Mouse (Mus musculus) limb, embryonic 10.5 days (tissue): ENCODE data around the gene Cd300a. TPM values are rescaled to one million over a fixed set of nuclear protein-coding genes. Genes with fewer than 3 reads are reported as not detected.

ENCODE experiments used
- DNase-seq: peaks from one replicate; pipeline ENCODE4 v3.0.0-alpha.2; 2017; ENCODE audit warnings: low spot score
- H3K27ac ChIP-seq: fragments of 300-500 bp; sonication (generic); 2 replicates; pipeline ENCODE4 v1.5.1; 2016; ENCODE audit warnings: mild to moderate bottlenecking
- H3K27me3 ChIP-seq: fragments of 300-500 bp; sonication (generic); 2 replicates; pipeline ENCODE4 v1.6.1; 2016; ENCODE audit warnings: low read depth, mild to moderate bottlenecking; ENCODE audit not compliant: poor library complexity, severe bottlenecking
- H3K36me3 ChIP-seq: fragments of 300-500 bp; sonication (generic); 2 replicates; pipeline ENCODE4 v1.6.1; 2016; ENCODE audit warnings: mild to moderate bottlenecking, moderate library complexity
- H3K4me1 ChIP-seq: fragments of 300-500 bp; sonication (generic); 2 replicates; pipeline ENCODE4 v1.6.1; 2016
- H3K4me3 ChIP-seq: fragments of 300-500 bp; sonication (generic); 2 replicates; pipeline ENCODE4 v1.5.1; 2016; ENCODE audit warnings: mild to moderate bottlenecking, moderate library complexity
- H3K9me3 ChIP-seq: fragments of 300-500 bp; sonication (generic); replicated peaks from 2 replicates; pipeline ENCODE4 v1.6.1; 2016; ENCODE audit warnings: mild to moderate bottlenecking
- WGBS: fragments of 180-500 bp; shearing (Covaris S2); methylation state at CpG from one replicate; pipeline ENCODE4 v1.1.7; 2016; 5-methylcytosine and 5-hydroxymethylcytosine counted together
- polyA plus RNA-seq: library from polyadenylated mRNA; unstranded; fragments of >200 nt; fragmentation: Nextera tagmentation; extraction: Ambion mirVana; gene quantifications from 2 replicates; pipeline ENCODE4 v1.2.1, GENCODE M21; 2016

Cd300a gene
- polyA plus RNA-seq, result 0.49 and 0.67 TPM in 2 replicates

GRCm38 (mm10) chr11:114889991-114890518 lies at the start of gene Cd300a:
Gene Cd300a (plus strand): TSS chr11:114890041.
- no peak within 1 kb of the TSS for H3K4me3 ChIP-seq
- WGBS, result 85% methylated on average over 18 of the region's 18 CpGs
- no peaks in the 10 kb centered on the region for H3K36me3 ChIP-seq
- H3K27ac ChIP-seq, result no peak within 1 kb of the TSS
- DNase-seq, result no peak
- 0 out of 2 replicates have a peak, but pooled peaks cover 5% of the 10 kb centered on the region for H3K4me1 ChIP-seq
- no peaks in the 10 kb centered on the region for H3K9me3 ChIP-seq
- no peaks in the 10 kb centered on the region; the same call in 1 of the 2 replicates for H3K27me3 ChIP-seq

GRCm38 (mm10) chr11:114843818-114844463 lies 45.9 kb upstream of the Cd300a start:
- DNase-seq, result peak; percentile 71
- Histone ChIP-seq H3K9me3 (no peaks in the 10 kb centered on the region; the same call in 1 of the 2 replicates), H3K4me1 (peaks cover 36% of the 10 kb centered on the region), H3K27ac (peak overlapping the region; percentile 91), H3K27me3 (0 out of 2 replicates have a peak, but pooled peaks cover 4% of the 10 kb centered on the region), H3K36me3 (no peaks in the 10 kb centered on the region), H3K4me3 (peak overlapping the region; percentile 40)
- 4% methylated on average over 8 of the region's 8 CpGs for WGBS

GRCm38 (mm10) chr11:114844464-114845220 lies 45.2 kb upstream of the Cd300a start:
- Histone ChIP-seq H3K4me1 (peaks cover 43% of the 10 kb centered on the region), H3K27me3 (0 out of 2 replicates have a peak, but pooled peaks cover 11% of the 10 kb centered on the region), H3K27ac (peak overlapping the region; percentile 91), H3K9me3 (no peaks in the 10 kb centered on the region; the same call in 1 of the 2 replicates), H3K4me3 (peak overlapping the region; percentile 40), H3K36me3 (no peaks in the 10 kb centered on the region)
- DNase-seq, result no peak
- WGBS, result 72% methylated on average over 7 of the region's 7 CpGs

GRCm38 (mm10) chr11:114846336-114846735 lies 43.5 kb upstream of the Cd300a start:
- Histone ChIP-seq H3K36me3 (no peaks in the 10 kb centered on the region), H3K4me3 (no peak overlapping the region), H3K4me1 (peaks cover 60% of the 10 kb centered on the region), H3K9me3 (no peaks in the 10 kb centered on the region; the same call in 1 of the 2 replicates), H3K27ac (peak overlapping the region; percentile 63), H3K27me3 (0 out of 2 replicates have a peak, but pooled peaks cover 11% of the 10 kb centered on the region)
- WGBS, result 63% methylated on average over 4 of the region's 4 CpGs
- DNase-seq, result no peak

GRCm38 (mm10) chr11:114847008-114847407 lies 42.8 kb upstream of the Cd300a start:
- H3K27ac ChIP-seq, result peak overlapping the region; percentile 21; the same call in 1 of the 2 replicates
- no peak for DNase-seq
- peaks cover 67% of the 10 kb centered on the region for H3K4me1 ChIP-seq
- no peaks in the 10 kb centered on the region for H3K36me3 ChIP-seq
- WGBS, result 89% methylated on average over 5 of the region's 5 CpGs
- no peaks in the 10 kb centered on the region for H3K9me3 ChIP-seq
- no peak overlapping the region for H3K4me3 ChIP-seq
- 0 out of 2 replicates have a peak, but pooled peaks cover 11% of the 10 kb centered on the region for H3K27me3 ChIP-seq

- DNase-seq, result peak; percentile 32
- H3K4me3 ChIP-seq, result no peak overlapping the region
- peaks cover 73% of the 10 kb centered on the region for H3K4me1 ChIP-seq
- H3K9me3 ChIP-seq, result no peaks in the 10 kb centered on the region
- H3K27ac ChIP-seq, result peak overlapping the region; percentile 93
- 5% methylated on average over 2 of the region's 2 CpGs for WGBS
- peaks cover 2% of the 10 kb centered on the region; the same call in 1 of the 2 replicates for H3K36me3 ChIP-seq
- H3K27me3 ChIP-seq, result peaks cover 23% of the 10 kb centered on the region; the same call in 1 of the 2 replicates
Measured at GRCm38 (mm10) chr11:114849572-114849971, 40.3 kb upstream of the Cd300a start.

GRCm38 (mm10) chr11:114850066-114850451 lies 39.8 kb upstream of the Cd300a start:
- Histone ChIP-seq H3K4me1 (peaks cover 72% of the 10 kb centered on the region), H3K9me3 (no peaks in the 10 kb centered on the region), H3K36me3 (peaks cover 5% of the 10 kb centered on the region; the same call in 1 of the 2 replicates), H3K27ac (peak overlapping the region; percentile 93), H3K4me3 (peak overlapping the region; percentile 85), H3K27me3 (peaks cover 23% of the 10 kb centered on the region; the same call in 1 of the 2 replicates)
- DNase-seq, result no peak
- WGBS, result 6% methylated on average over 5 of the region's 5 CpGs

GRCm38 (mm10) chr11:114850452-114851268 lies 39.2 kb upstream of the Cd300a start, which contains the start of gene Gprc5c:
Gene Gprc5c (plus strand): TSS chr11:114851152.
- peaks cover 23% of the 10 kb centered on the region; the same call in 1 of the 2 replicates for H3K27me3 ChIP-seq
- peak within 1 kb of the TSS; percentile 93 for H3K27ac ChIP-seq
- H3K4me3 ChIP-seq, result peak within 1 kb of the TSS; percentile 85
- peak; percentile 75 for DNase-seq
- peaks cover 71% of the 10 kb centered on the region for H3K4me1 ChIP-seq
- WGBS, result 1% methylated on average over 42 of the region's 43 CpGs
- no peaks in the 10 kb centered on the region for H3K9me3 ChIP-seq
- H3K36me3 ChIP-seq, result peaks cover 5% of the 10 kb centered on the region; the same call in 1 of the 2 replicates

- Histone ChIP-seq H3K9me3 (no peaks in the 10 kb centered on the region), H3K27ac (peak overlapping the region; percentile 93), H3K27me3 (peaks cover 23% of the 10 kb centered on the region; the same call in 1 of the 2 replicates), H3K36me3 (peaks cover 5% of the 10 kb centered on the region; the same call in 1 of the 2 replicates), H3K4me1 (peaks cover 71% of the 10 kb centered on the region), H3K4me3 (peak overlapping the region; percentile 85)
- WGBS, result under 1% methylated on average over 27 of the region's 27 CpGs
- DNase-seq, result no peak
Measured at GRCm38 (mm10) chr11:114851269-114851607, 38.6 kb upstream of the Cd300a start.

GRCm38 (mm10) chr11:114851608-114852310 lies 38.1 kb upstream of the Cd300a start:
- WGBS, result under 1% methylated on average over 65 of the region's 65 CpGs
- peaks cover 65% of the 10 kb centered on the region for H3K4me1 ChIP-seq

GRCm38 (mm10) chr11:114852311-114853173 lies 37.3 kb upstream of the Cd300a start:
- WGBS, result under 1% methylated on average over 40 of the region's 40 CpGs
- Histone ChIP-seq H3K4me1 (peaks cover 60% of the 10 kb centered on the region), H3K36me3 (peaks cover 5% of the 10 kb centered on the region; the same call in 1 of the 2 replicates), H3K27ac (peak overlapping the region; percentile 93), H3K9me3 (no peaks in the 10 kb centered on the region), H3K27me3 (peaks cover 23% of the 10 kb centered on the region; the same call in 1 of the 2 replicates), H3K4me3 (peak overlapping the region; percentile 85)
- peak; percentile 79 for DNase-seq

More at GRCm38 (mm10) chr11:114851608-114852310, 38.1 kb upstream of the Cd300a start:
- peak overlapping the region; percentile 93 for H3K27ac ChIP-seq
- no peaks in the 10 kb centered on the region for H3K9me3 ChIP-seq
- H3K27me3 ChIP-seq, result peaks cover 23% of the 10 kb centered on the region; the same call in 1 of the 2 replicates
- peaks cover 5% of the 10 kb centered on the region; the same call in 1 of the 2 replicates for H3K36me3 ChIP-seq
- peak; percentile 85 for DNase-seq
- H3K4me3 ChIP-seq, result peak overlapping the region; percentile 85
